Mouse (Mus musculus) embryo, embryonic 10 days (tissue): Measurements from ENCODE around the gene Tmprss7.
A peak's percentile ranks its signal among the peaks of the same experiment; 100 is the strongest.

Experiments
- DNase-seq: peaks from one replicate; pipeline ENCODE4 v3.0.0-alpha.2; 2015; ENCODE audit warnings: low spot score

Gene Tmprss7

DNA sequence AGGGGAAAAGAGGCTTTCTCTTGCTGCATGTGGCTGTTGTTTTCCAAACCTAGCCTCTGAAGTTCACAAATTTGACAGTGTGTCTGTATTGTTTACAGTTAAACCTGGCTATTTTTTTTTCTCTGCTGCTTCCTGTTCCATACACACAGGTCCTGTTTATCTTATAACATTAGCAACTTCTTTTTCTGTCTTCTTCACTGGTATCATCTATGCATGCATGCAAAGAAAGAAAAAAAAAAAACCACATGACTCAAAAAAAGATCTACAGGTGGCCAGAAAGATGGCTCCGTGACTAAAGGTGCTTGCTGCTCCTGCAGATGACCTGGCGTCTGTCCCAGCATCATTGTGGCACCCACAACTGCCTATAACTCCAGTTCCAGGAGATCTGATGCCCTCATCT is 68.1 kb downstream of the Tmprss7 start:
- DNase-seq = no peak

DNA sequence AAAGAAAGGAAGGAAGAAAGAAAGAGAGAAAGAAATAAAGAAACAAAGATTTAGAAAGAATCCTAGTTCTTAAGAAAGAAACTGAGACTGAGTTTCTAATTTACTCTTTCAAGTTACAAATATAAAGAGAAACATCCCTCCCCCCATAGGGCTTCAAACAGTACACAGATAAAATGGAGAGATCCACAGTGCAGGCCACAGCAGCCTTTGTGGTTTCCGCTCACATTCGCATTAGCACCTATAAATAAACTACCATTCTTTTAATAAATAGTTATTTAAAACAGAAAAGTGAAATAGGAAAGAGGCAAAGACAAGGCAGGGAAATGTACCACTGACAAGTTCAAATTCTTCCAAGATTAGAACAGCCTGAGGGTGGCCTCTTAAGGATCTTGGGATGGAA is 68.7 kb downstream of the Tmprss7 start:
- no peak for DNase-seq

DNA sequence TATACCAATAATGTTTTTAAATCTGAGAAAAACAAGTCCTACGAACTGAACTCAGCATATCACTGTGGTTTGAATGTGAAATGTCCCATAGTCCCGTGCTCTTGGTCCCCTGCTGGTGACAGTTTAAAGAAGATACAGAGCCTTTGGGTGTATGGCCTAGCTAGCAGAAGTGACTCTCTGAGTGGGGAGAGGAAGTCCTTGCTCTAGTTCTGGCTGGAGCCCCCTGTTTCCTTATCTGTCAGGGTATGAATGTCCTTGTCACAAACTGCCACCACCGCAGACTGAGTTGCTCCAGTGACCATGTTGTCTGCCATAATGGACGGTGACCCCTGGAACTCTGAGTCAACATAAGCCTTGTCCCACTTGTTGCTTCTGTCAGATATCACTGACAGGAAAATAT is 70.2 kb downstream of the Tmprss7 start:
- no peak for DNase-seq

DNA sequence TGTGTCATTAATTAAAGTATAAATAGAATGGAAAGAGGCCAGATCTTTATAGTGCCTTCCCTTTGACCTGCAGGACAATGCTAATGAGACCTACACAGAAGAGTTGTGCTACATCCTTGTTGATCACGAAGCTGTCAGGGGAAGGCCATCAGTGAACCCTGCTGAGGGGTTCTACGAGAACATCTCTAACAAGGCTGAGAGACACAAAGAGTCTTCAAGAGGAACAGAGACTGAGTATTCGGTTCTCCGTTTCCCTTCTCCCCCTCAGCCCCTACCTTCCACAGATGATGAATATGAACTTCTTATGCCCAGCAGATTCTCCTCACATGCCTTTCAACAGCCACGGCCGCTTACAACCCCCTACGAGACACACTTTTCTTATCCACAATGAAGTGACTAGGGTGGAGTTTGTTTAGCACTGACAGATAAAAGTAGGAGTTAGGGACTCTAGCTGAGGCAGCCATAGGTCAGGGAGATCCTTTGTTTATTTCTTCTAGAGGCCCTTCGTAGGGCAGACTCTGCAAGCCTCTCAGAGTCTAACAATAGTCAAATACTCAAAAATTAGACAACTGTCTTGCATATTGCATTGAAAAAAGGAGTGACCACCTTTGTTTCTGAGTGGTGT is 73.6 kb downstream of the Tmprss7 start:
- no peak for DNase-seq

DNA sequence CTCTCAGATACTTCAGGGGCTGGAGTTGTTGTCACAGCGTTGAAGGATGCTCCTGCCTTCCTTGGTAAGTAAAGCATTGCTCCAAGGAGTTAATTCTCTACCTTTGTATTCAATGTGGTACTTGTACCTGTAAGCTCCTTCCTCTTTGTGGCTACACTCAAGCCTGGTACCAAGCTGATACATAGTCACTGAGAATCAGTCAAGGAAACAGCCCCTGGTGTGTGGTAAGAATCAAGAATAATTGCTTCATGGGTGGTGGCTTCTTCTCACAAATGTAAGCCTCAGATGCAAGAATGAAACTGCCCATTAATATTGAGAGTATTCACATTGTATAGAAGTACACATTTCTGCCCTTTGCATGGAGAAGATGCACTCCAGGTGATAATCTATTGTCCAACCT is 77.5 kb downstream of the Tmprss7 start:
- DNase-seq = no peak

DNA sequence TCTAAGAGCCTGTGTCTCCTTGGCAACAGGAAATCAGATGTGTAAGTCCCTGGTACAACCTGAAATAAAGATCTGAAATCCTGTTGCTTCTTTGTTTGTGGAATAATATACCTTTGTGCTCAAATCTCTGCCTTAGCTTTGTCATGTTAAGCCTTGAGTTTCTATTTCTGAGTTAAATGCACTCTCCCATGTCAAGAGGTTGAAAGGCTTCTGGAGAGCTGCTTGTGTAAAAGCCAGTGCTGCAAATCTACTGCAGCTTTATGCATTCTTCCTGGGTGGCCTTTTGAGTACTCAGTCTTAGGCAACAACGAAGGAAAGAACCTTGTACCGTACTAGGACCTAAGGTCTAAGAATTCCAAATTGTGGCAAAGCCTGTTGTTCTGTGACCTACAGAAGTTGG is 80.2 kb downstream of the Tmprss7 start:
- DNase-seq = no peak

DNA sequence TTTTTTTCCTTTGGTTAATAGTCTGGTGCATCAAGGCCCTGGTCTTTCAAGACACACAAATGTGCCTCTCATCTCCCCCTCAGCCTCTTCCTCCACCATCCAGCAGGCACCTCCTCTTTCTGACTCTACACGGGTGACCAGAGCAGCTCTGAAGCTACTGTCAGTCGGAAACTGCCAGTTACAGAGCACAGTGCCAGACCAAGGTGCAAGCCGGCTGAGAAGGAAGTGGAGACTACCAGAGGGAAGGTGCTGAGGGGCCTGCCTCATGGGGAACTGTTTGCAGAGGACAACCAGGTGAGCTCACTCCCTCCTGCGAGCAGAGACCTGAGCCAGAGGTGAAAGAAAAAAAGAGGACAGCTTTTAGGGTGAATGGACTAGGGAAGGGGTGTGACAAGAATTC is 83.2 kb downstream of the Tmprss7 start, which contains the start of gene Gcsam:
Gcsam (plus strand) TSS at position 114 of the 400 bp plus-strand sequence.
- no peak for DNase-seq

DNA sequence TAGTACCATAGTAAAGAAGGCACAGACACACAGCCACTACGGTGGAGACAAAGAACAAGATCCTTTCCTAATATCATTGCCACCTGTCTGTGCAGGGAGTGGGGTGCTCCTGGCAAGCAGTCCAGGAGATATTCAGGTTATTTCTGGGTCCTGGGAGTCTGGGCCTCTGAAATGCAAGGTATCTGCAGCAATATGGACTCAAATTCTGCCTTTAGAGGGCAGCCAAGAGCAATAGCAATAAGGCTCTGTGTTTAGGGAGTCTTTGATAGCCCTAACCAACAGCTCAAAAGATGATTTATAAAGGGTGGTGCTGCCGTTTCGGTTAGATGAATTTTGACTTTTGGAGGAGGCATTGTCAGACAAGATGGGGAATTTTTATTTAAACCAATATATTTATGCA is 84.2 kb downstream of the Tmprss7 start:
- peak; percentile 50 for DNase-seq

DNA sequence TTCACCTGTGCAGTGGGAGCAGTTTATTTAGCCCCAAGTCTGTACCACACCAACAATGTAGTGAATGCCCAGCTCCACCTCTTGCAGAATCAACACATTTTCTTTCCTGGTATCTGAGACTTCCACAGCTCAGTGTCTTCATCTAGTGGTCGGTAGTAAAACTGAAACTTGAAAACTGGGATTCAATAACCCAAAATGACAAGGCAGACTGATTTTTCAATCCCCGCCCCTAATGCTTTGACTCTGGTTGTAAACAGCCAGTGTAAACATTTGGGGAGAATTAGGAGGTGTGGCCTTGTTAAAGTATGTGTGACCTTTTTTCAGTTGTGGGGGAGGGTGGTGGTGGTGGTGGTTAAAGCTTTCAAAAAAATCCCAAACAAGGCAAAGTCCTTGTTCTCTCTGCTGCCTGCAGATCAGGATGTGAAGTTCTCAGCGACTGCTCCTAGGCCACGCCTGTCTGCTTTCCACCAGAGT is 84.9 kb downstream of the Tmprss7 start:
- no peak for DNase-seq
